Mouse (Mus musculus): ENCODE data around the gene Hmgcll1. TPM values are rescaled to one million over a fixed set of nuclear protein-coding genes. Genes with fewer than 3 reads are reported as not detected.
"Not testable (repeated sequence)": the region's sequence is repeated elsewhere in the genome, so short reads cannot be mapped to it uniquely, and the experiment has no call there.

Gene Hmgcll1
- polyA plus RNA-seq, 1 experiment from 2014 or later, result 3.6 TPM

GRCm38 (mm10) chr9:76104416-76104815 lies 89.8 kb downstream of the Hmgcll1 start:
- not testable (repeated sequence) for H3K27ac ChIP-seq (ENCODE audit: low read depth, low read length); H3K9ac ChIP-seq (ENCODE audit: low read depth, low read length); H3K4me1 ChIP-seq (ENCODE audit: control insufficient read depth, insufficient read depth, low read length); H3K36me3 ChIP-seq (ENCODE audit: control insufficient read depth, insufficient read depth, low read length); H3K4me3 ChIP-seq (ENCODE audit: low read length); H3K4me2 ChIP-seq (replicated peaks; ENCODE audit: low read depth, low read length); H3K9me3 ChIP-seq (ENCODE audit: control insufficient read depth, low read length); ATAC-seq (ENCODE audit: low FRiP score, low TSS enrichment); H3K27me3 ChIP-seq (ENCODE audit: control insufficient read depth, insufficient read depth, low read length)
- 81% methylated on average over 1 of the region's 1 CpGs for WGBS

GRCm38 (mm10) chr9:76104846-76105245 lies 90.2 kb downstream of the Hmgcll1 start:
- Histone ChIP-seq H3K9ac (ENCODE audit: low read depth, low read length) (no peak overlapping the region), H3K9me3 (ENCODE audit: control insufficient read depth, low read length) (no peaks in the 10 kb centered on the region), H3K4me3 (ENCODE audit: low read length) (no peak overlapping the region), H3K27me3 (ENCODE audit: control insufficient read depth, insufficient read depth, low read length) (no peaks in the 10 kb centered on the region), H3K4me2 (replicated peaks; ENCODE audit: low read depth, low read length) (no peak overlapping the region), H3K27ac (ENCODE audit: low read depth, low read length) (no peak overlapping the region), H3K4me1 (ENCODE audit: control insufficient read depth, insufficient read depth, low read length) (no peaks in the 10 kb centered on the region), H3K36me3 (ENCODE audit: control insufficient read depth, insufficient read depth, low read length) (no peaks in the 10 kb centered on the region)
- no peak for ATAC-seq (ENCODE audit: low FRiP score, low TSS enrichment)
- 91% methylated on average over 5 of the region's 5 CpGs for WGBS

- not testable (repeated sequence) for H3K9ac ChIP-seq (ENCODE audit: low read depth, low read length); H3K4me1 ChIP-seq (ENCODE audit: control insufficient read depth, insufficient read depth, low read length); H3K36me3 ChIP-seq (ENCODE audit: control insufficient read depth, insufficient read depth, low read length); H3K4me3 ChIP-seq (ENCODE audit: low read length); H3K9me3 ChIP-seq (ENCODE audit: control insufficient read depth, low read length); H3K27ac ChIP-seq (ENCODE audit: low read depth, low read length); H3K4me2 ChIP-seq (replicated peaks; ENCODE audit: low read depth, low read length); H3K27me3 ChIP-seq (ENCODE audit: control insufficient read depth, insufficient read depth, low read length); ATAC-seq (ENCODE audit: low FRiP score, low TSS enrichment)
- WGBS, result 2% methylated on average over 2 of the region's 2 CpGs
These were observed 108.2 kb downstream of the Hmgcll1 start for GRCm38 (mm10) chr9:76122888-76123287.

GRCm38 (mm10) chr9:76124249-76124648 lies 109.6 kb downstream of the Hmgcll1 start:
- no peak overlapping the region for H3K27ac ChIP-seq (ENCODE audit: low read depth, low read length)
- H3K4me2 ChIP-seq (replicated peaks; ENCODE audit: low read depth, low read length), result no peak overlapping the region
- no peak overlapping the region for H3K9ac ChIP-seq (ENCODE audit: low read depth, low read length)
- H3K4me3 ChIP-seq (ENCODE audit: low read length), result no peak overlapping the region
- no peaks in the 10 kb centered on the region for H3K36me3 ChIP-seq (ENCODE audit: control insufficient read depth, insufficient read depth, low read length)
- no peak for ATAC-seq (ENCODE audit: low FRiP score, low TSS enrichment)
- no peaks in the 10 kb centered on the region for H3K9me3 ChIP-seq (ENCODE audit: control insufficient read depth, low read length)
- no peaks in the 10 kb centered on the region for H3K27me3 ChIP-seq (ENCODE audit: control insufficient read depth, insufficient read depth, low read length)
- no peaks in the 10 kb centered on the region for H3K4me1 ChIP-seq (ENCODE audit: control insufficient read depth, insufficient read depth, low read length)
- 68% methylated on average over 4 of the region's 4 CpGs for WGBS

- ATAC-seq (ENCODE audit: low FRiP score, low TSS enrichment), result no peak
- Histone ChIP-seq H3K9ac (ENCODE audit: low read depth, low read length) (no peak overlapping the region), H3K4me3 (ENCODE audit: low read length) (no peak overlapping the region), H3K36me3 (ENCODE audit: control insufficient read depth, insufficient read depth, low read length) (no peaks in the 10 kb centered on the region), H3K4me2 (replicated peaks; ENCODE audit: low read depth, low read length) (no peak overlapping the region), H3K27ac (ENCODE audit: low read depth, low read length) (no peak overlapping the region), H3K9me3 (ENCODE audit: control insufficient read depth, low read length) (no peaks in the 10 kb centered on the region), H3K27me3 (ENCODE audit: control insufficient read depth, insufficient read depth, low read length) (no peaks in the 10 kb centered on the region), H3K4me1 (ENCODE audit: control insufficient read depth, insufficient read depth, low read length) (no peaks in the 10 kb centered on the region)
- WGBS, result 73% methylated on average over 1 of the region's 1 CpGs
These were observed 114.7 kb downstream of the Hmgcll1 start for GRCm38 (mm10) chr9:76129353-76129752.

- Histone ChIP-seq H3K36me3 (ENCODE audit: control insufficient read depth, insufficient read depth, low read length) (no peaks in the 10 kb centered on the region), H3K4me3 (ENCODE audit: low read length) (no peak overlapping the region), H3K9me3 (ENCODE audit: control insufficient read depth, low read length) (no peaks in the 10 kb centered on the region), H3K27me3 (ENCODE audit: control insufficient read depth, insufficient read depth, low read length) (no peaks in the 10 kb centered on the region), H3K9ac (ENCODE audit: low read depth, low read length) (no peak overlapping the region), H3K27ac (ENCODE audit: low read depth, low read length) (no peak overlapping the region), H3K4me2 (replicated peaks; ENCODE audit: low read depth, low read length) (no peak overlapping the region), H3K4me1 (ENCODE audit: control insufficient read depth, insufficient read depth, low read length) (no peaks in the 10 kb centered on the region)
- ATAC-seq (ENCODE audit: low FRiP score, low TSS enrichment), result no peak
- WGBS, result 74% methylated on average over 6 of the region's 6 CpGs
These were observed 119.4 kb downstream of the Hmgcll1 start for GRCm38 (mm10) chr9:76134042-76134441.

- Histone ChIP-seq H3K27me3 (ENCODE audit: control insufficient read depth, insufficient read depth, low read length) (no peaks in the 10 kb centered on the region), H3K36me3 (ENCODE audit: control insufficient read depth, insufficient read depth, low read length) (no peaks in the 10 kb centered on the region), H3K4me1 (ENCODE audit: control insufficient read depth, insufficient read depth, low read length) (no peaks in the 10 kb centered on the region), H3K4me2 (replicated peaks; ENCODE audit: low read depth, low read length) (no peak overlapping the region), H3K4me3 (ENCODE audit: low read length) (no peak overlapping the region), H3K27ac (ENCODE audit: low read depth, low read length) (no peak overlapping the region), H3K9me3 (ENCODE audit: control insufficient read depth, low read length) (no peaks in the 10 kb centered on the region), H3K9ac (ENCODE audit: low read depth, low read length) (no peak overlapping the region)
- ATAC-seq (ENCODE audit: low FRiP score, low TSS enrichment), result no peak
- WGBS, result 88% methylated on average over 3 of the region's 3 CpGs
These were observed 123.9 kb downstream of the Hmgcll1 start for GRCm38 (mm10) chr9:76138378-76139109.

- Histone ChIP-seq H3K9ac (ENCODE audit: low read depth, low read length) (no peak overlapping the region), H3K27me3 (ENCODE audit: control insufficient read depth, insufficient read depth, low read length) (no peaks in the 10 kb centered on the region), H3K36me3 (ENCODE audit: control insufficient read depth, insufficient read depth, low read length) (no peaks in the 10 kb centered on the region), H3K9me3 (ENCODE audit: control insufficient read depth, low read length) (no peaks in the 10 kb centered on the region), H3K4me1 (ENCODE audit: control insufficient read depth, insufficient read depth, low read length) (no peaks in the 10 kb centered on the region), H3K4me2 (replicated peaks; ENCODE audit: low read depth, low read length) (no peak overlapping the region), H3K4me3 (ENCODE audit: low read length) (no peak overlapping the region), H3K27ac (ENCODE audit: low read depth, low read length) (no peak overlapping the region)
- WGBS, result 75% methylated on average over 3 of the region's 3 CpGs
- ATAC-seq (ENCODE audit: low FRiP score, low TSS enrichment), result no peak
These were observed 130.9 kb downstream of the Hmgcll1 start for GRCm38 (mm10) chr9:76145593-76145992.

GRCm38 (mm10) chr9:76162446-76162845 lies 147.8 kb downstream of the Hmgcll1 start:
- no peak for ATAC-seq (ENCODE audit: low FRiP score, low TSS enrichment)
- Histone ChIP-seq H3K4me2 (replicated peaks; ENCODE audit: low read depth, low read length) (no peak overlapping the region), H3K4me1 (ENCODE audit: control insufficient read depth, insufficient read depth, low read length) (no peaks in the 10 kb centered on the region), H3K27ac (ENCODE audit: low read depth, low read length) (no peak overlapping the region), H3K9ac (ENCODE audit: low read depth, low read length) (no peak overlapping the region), H3K36me3 (ENCODE audit: control insufficient read depth, insufficient read depth, low read length) (no peaks in the 10 kb centered on the region), H3K4me3 (ENCODE audit: low read length) (no peak overlapping the region), H3K27me3 (ENCODE audit: control insufficient read depth, insufficient read depth, low read length) (no peaks in the 10 kb centered on the region), H3K9me3 (ENCODE audit: control insufficient read depth, low read length) (no peaks in the 10 kb centered on the region)
- WGBS, result 68% methylated on average over 8 of the region's 8 CpGs
